ENCODE assay signal across 26 mouse cellular contexts in the genomic region with DNA sequence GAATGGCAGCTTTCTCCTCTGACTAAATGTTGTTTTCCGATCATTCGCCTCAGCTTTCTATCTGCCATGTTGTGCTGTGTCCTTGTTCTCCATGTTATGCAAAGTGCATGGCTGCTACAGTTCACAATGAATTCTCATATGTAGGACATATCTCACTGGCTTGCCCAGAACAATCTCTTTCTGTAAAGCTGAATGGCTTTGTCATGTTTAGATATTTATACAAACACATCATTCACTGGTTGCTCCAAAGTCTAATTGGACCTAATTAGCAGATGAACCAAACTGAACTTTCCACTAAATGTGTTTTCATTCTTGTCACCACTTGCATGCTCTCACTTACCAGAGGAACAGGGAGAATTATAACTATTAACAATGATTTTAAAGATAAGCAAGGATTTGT.
"Had no signal": no experiment of that assay in that cellular context is flagged by ENCODE, and none has a peak within 500 bp of the region (broad histone marks: within the 10 kb centered on the region; RNA-seq: fewer than 3 reads in every experiment).

No protein-coding gene starts in this region.

- H3K27ac ChIP-seq: heart, adult 2 months; hindbrain, embryonic 10.5 days; hindbrain, embryonic 12.5 days; hindbrain, embryonic 14.5 days; intestine, embryonic 15.5 days; layer of hippocampus, adult 2 months; left cerebral cortex, adult 2 months; limb, embryonic 10.5 days; limb, embryonic 12.5 days; liver, embryonic 13.5 days had no signal

- H3K4me1 ChIP-seq: heart, embryonic 12.5 days; hindbrain, embryonic 10.5 days; hindbrain, embryonic 12.5 days; intestine, embryonic 15.5 days; limb, embryonic 10.5 days; limb, embryonic 12.5 days; liver, embryonic 13.5 days had no signal

- H3K9ac ChIP-seq: heart, embryonic 12.5 days; hindbrain, embryonic 12.5 days; hindbrain, embryonic 14.5 days; intestine, embryonic 15.5 days; limb, embryonic 12.5 days; liver, embryonic 13.5 days had no signal

- DNase-seq: gastrocnemius, postnatal 14 days; gastrocnemius, postnatal 36 days; heart, adult 11 months; heart, adult 2 months; heart, postnatal 10 days; heart, postnatal 4 days; kidney, adult 18-20 months; kidney, adult 8-10 months; kidney, postnatal 10 days; kidney, postnatal 25 days; kidney, postnatal 4 days; liver; liver, embryonic 13.5 days had no signal

- H3K27me3 ChIP-seq: heart, embryonic 12.5 days; hindbrain, embryonic 12.5 days; intestine, embryonic 15.5 days; limb, embryonic 12.5 days; liver, embryonic 13.5 days had no signal

- H3K4me3 ChIP-seq: heart, adult 2 months; heart, embryonic 12.5 days; hindbrain, embryonic 10.5 days; hindbrain, embryonic 12.5 days; intestine, embryonic 15.5 days; layer of hippocampus, adult 2 months; left cerebral cortex, adult 2 months; limb, embryonic 10.5 days; limb, embryonic 12.5 days; liver, embryonic 13.5 days had no signal

- H3K4me2 ChIP-seq: heart, embryonic 12.5 days; hindbrain, embryonic 12.5 days; hindbrain, embryonic 14.5 days; intestine, embryonic 15.5 days; limb, embryonic 12.5 days; liver, embryonic 11.5 days; liver, embryonic 13.5 days had no signal

- H3K36me3 ChIP-seq: heart, embryonic 12.5 days; hindbrain, embryonic 10.5 days; hindbrain, embryonic 12.5 days; intestine, embryonic 15.5 days; limb, embryonic 10.5 days; limb, embryonic 12.5 days; liver, embryonic 13.5 days had no signal

- ATAC-seq: hindbrain, embryonic 16.5 days; inflammation-experienced regulatory T-cells, adult 6 months; intestine, embryonic 15.5 days; intestine, postnatal 0 days had no signal

- H3K9me3 ChIP-seq: heart, embryonic 12.5 days; hindbrain, embryonic 10.5 days; hindbrain, embryonic 12.5 days; intestine, embryonic 15.5 days; limb, embryonic 10.5 days; limb, embryonic 12.5 days; liver, embryonic 13.5 days had no signal
